Comparison of ENCODE assay signal across 11 mouse cellular contexts in genomic region chr11:4803951-4804350, GRCm38 (mm10). TPM values are rescaled to one million over a fixed set of nuclear protein-coding genes. Genes with fewer than 3 reads are reported as not detected.
DNase-seq lines count a peak whose midpoint lies in the region; ATAC-seq lines count a peak whose summit lies in the region.
"Had no signal": no experiment of that assay in that cellular context is flagged by ENCODE, and none has a peak within 500 bp of the region (broad histone marks: within the 10 kb centered on the region; RNA-seq: fewer than 3 reads in every experiment).

No protein-coding gene starts in this region.

- peak; percentile 75 for DNase-seq in forebrain, embryonic 14.5 days (ENCODE audit: low spot score)
- DNase-seq in forebrain, embryonic 10.5 days (ENCODE audit: extremely low spot score, low spot score) = no peak
- peak; percentile 9 to 12 for DNase-seq in spleen, postnatal 36 days (ENCODE audit: low spot score in 2 of 2)
- DNase-seq in spleen, postnatal 4 days (ENCODE audit: low spot score in 2 of 2) = no peak
- peak; percentile 28 to 31 for DNase-seq in heart, postnatal 10 days
- DNase-seq in right cerebral cortex, postnatal 14 days = no peak
- no peak for DNase-seq in ovary, postnatal 10 days (ENCODE audit: low spot score)
- DNase-seq in cerebellum, adult 11-12 months = no peak

- H3K9ac ChIP-seq in forebrain, embryonic 14.5 days (ENCODE audit: low read length) = no peak overlapping the region
- H3K9ac ChIP-seq: limb, embryonic 12.5 days; stomach, embryonic 15.5 days had no signal

- no peak overlapping the region for H3K4me2 ChIP-seq in forebrain, embryonic 14.5 days (ENCODE audit: low read length)
- H3K4me2 ChIP-seq: limb, embryonic 12.5 days; stomach, embryonic 15.5 days had no signal

- no peak overlapping the region for H3K4me3 ChIP-seq in forebrain, embryonic 14.5 days (ENCODE audit: low read depth, low read length)
- H3K4me3 ChIP-seq in forebrain, embryonic 10.5 days = no peak overlapping the region
- H3K4me3 ChIP-seq: limb, embryonic 12.5 days; stomach, embryonic 15.5 days had no signal

- ATAC-seq in forebrain, embryonic 14.5 days = peak; percentile 28; the same call in 1 of the 2 replicates

- peaks cover 12% of the 10 kb centered on the region for H3K4me1 ChIP-seq in forebrain, embryonic 14.5 days (ENCODE audit: control insufficient read depth, insufficient read depth, low read length)
- peaks cover 22% of the 10 kb centered on the region for H3K4me1 ChIP-seq in forebrain, embryonic 10.5 days
- H3K4me1 ChIP-seq: stomach, embryonic 15.5 days had no signal

- H3K27ac ChIP-seq in forebrain, embryonic 14.5 days (ENCODE audit: low read depth, low read length) = peak overlapping the region; percentile 70; the same call in 1 of the 2 replicates
- H3K27ac ChIP-seq in forebrain, embryonic 10.5 days = no peak overlapping the region
- H3K27ac ChIP-seq: limb, embryonic 12.5 days; stomach, embryonic 15.5 days had no signal

- no peaks in the 10 kb centered on the region for H3K9me3 ChIP-seq in forebrain, embryonic 14.5 days (replicated peaks; ENCODE audit: control insufficient read depth, low read length)
- no peaks in the 10 kb centered on the region for H3K9me3 ChIP-seq in forebrain, embryonic 10.5 days
- H3K9me3 ChIP-seq: limb, embryonic 12.5 days; stomach, embryonic 15.5 days had no signal

- H3K27me3 ChIP-seq in forebrain, embryonic 14.5 days (replicated peaks; ENCODE audit: control insufficient read depth, insufficient read depth, low read length) = no peaks in the 10 kb centered on the region
- H3K27me3 ChIP-seq in forebrain, embryonic 10.5 days (ENCODE audit: poor library complexity, severe bottlenecking) = peaks cover 47% of the 10 kb centered on the region
- H3K27me3 ChIP-seq: limb, embryonic 12.5 days; stomach, embryonic 15.5 days had no signal

- H3K36me3 ChIP-seq in forebrain, embryonic 14.5 days (ENCODE audit: control insufficient read depth, insufficient read depth, low read length) = peaks cover 15% of the 10 kb centered on the region
- peaks cover 61% of the 10 kb centered on the region for H3K36me3 ChIP-seq in forebrain, embryonic 10.5 days (replicated peaks)

- WGBS in forebrain, embryonic 14.5 days = 35% methylated on average over 7 of the region's 7 CpGs
- WGBS in forebrain, embryonic 10.5 days = 40% methylated on average over 7 of the region's 7 CpGs

- intact Hi-C loops in heart, postnatal 10 days (cut with DNase I) = no loop called here

RNA-seq across cellular contexts. Expression of gene Nf2, which starts 45.4 kb away (rescaled TPM):
- 44.9 and 56.2 TPM in 2 replicates for polyA plus RNA-seq in forebrain, embryonic 14.5 days (2014; fragmentation: Nextera tagmentation; extraction: Ambion mirVana)
- polyA plus RNA-seq in forebrain, embryonic 10.5 days (2016; fragmentation: Nextera tagmentation; extraction: Ambion mirVana) = 57.4 and 62.4 TPM in 2 replicates
- total RNA-seq in heart, postnatal 10 days (2021) = 100 to 1,000 TPM in 1 of 2 experiments, 10 to 100 TPM in 1; 97.2 to 100 TPM

RNA-seq across cellular contexts. Expression of gene Cabp7, which starts 57.4 kb away (rescaled TPM):
- 1.4 and 1.5 TPM in 2 replicates for polyA plus RNA-seq in forebrain, embryonic 14.5 days (2014; fragmentation: Nextera tagmentation; extraction: Ambion mirVana)
- polyA plus RNA-seq in forebrain, embryonic 10.5 days (2016; fragmentation: Nextera tagmentation; extraction: Ambion mirVana) = 0.15 TPM in 1 of 2 replicates, not detected in the other
- not detected for total RNA-seq in heart, postnatal 10 days (2021)
- total RNA-seq: monocyte, adult 5-6 weeks had no signal

Comparison
In these comparisons a context has a peak if more than half of its experiments do, and no peak if none do; other contexts are left out.
1. DNase-seq: peak in forebrain, embryonic 14.5 days (single experiment), spleen, postnatal 36 days (2 of 2) and heart, postnatal 10 days (2 of 2); none in forebrain, embryonic 10.5 days (single experiment), spleen, postnatal 4 days (0 of 2), right cerebral cortex, postnatal 14 days (single experiment), ovary, postnatal 10 days (single experiment) and cerebellum, adult 11-12 months (single experiment).